Mouse (Mus musculus) brain, embryonic 14.5 days (tissue): ENCODE measurements around the gene Nfatc3.

ENCODE experiments used
- CTCF ChIP-seq: fragments of 200-500 bp; IDR thresholded peaks from 2 replicates; pipeline ENCODE4 v1.5.1; 2012; ENCODE audit warnings: inconsistent platforms, mild to moderate bottlenecking, moderate library complexity, borderline replicate concordance; ENCODE audit not compliant: insufficient read depth, insufficient read length; ENCODE audit errors: extremely low read depth
- POLR2A ChIP-seq: fragments of 200-500 bp; IDR thresholded peaks from 2 replicates; pipeline ENCODE4 v1.6.1; 2012; ENCODE audit warnings: mild to moderate bottlenecking, inconsistent platforms, borderline replicate concordance; ENCODE audit not compliant: poor library complexity, insufficient read depth, insufficient read length, severe bottlenecking; ENCODE audit errors: extremely low read depth

GRCm38 (mm10) chr8:106061686-106062085 is 3.0 kb downstream of the Nfatc3 start:
- TF ChIP-seq POLR2A (no peak), CTCF (no peak)
